8 mouse cellular contexts compared by ENCODE assay signal in genomic region chr11:21093081-21093815, GRCm38 (mm10). TPM values are rescaled to one million over a fixed set of nuclear protein-coding genes. Genes with fewer than 3 reads are reported as not detected.
DNase-seq lines count a peak whose midpoint lies in the region; ATAC-seq and TF ChIP-seq lines count a peak whose summit lies in the region.

No protein-coding gene starts in this region.

- H3K4me3 ChIP-seq in layer of hippocampus, adult 2 months, result peak overlapping the region; percentile 84
- peak overlapping the region; percentile 22 for H3K4me3 ChIP-seq in embryonic facial prominence, embryonic 13.5 days
- peak overlapping the region; percentile 30 for H3K4me3 ChIP-seq in hindbrain, postnatal 0 days (ENCODE audit: low read length)
- H3K4me3 ChIP-seq in midbrain, embryonic 16.5 days (ENCODE audit: low read depth, low read length), result peak overlapping the region; percentile 2

- H3K4me2 ChIP-seq in embryonic facial prominence, embryonic 13.5 days, result peak overlapping the region; percentile 52
- peak overlapping the region; percentile 59 for H3K4me2 ChIP-seq in hindbrain, postnatal 0 days (ENCODE audit: low read depth, low read length)
- H3K4me2 ChIP-seq in midbrain, embryonic 16.5 days (ENCODE audit: low read length), result peak overlapping the region; percentile 52

- no peaks in the 10 kb centered on the region for H3K9me3 ChIP-seq in embryonic facial prominence, embryonic 13.5 days
- H3K9me3 ChIP-seq in hindbrain, postnatal 0 days (ENCODE audit: low read length), result no peaks in the 10 kb centered on the region
- no peaks in the 10 kb centered on the region for H3K9me3 ChIP-seq in midbrain, embryonic 16.5 days (replicated peaks; ENCODE audit: control insufficient read depth, low read length, poor library complexity, severe bottlenecking)

- H3K9ac ChIP-seq in embryonic facial prominence, embryonic 13.5 days, result 0 out of 2 replicates have a peak overlapping the region, but pooled peaks have one; percentile 23
- no peak overlapping the region for H3K9ac ChIP-seq in hindbrain, postnatal 0 days (replicated peaks; ENCODE audit: low read length)
- H3K9ac ChIP-seq in midbrain, embryonic 16.5 days (ENCODE audit: low read depth, low read length), result peak overlapping the region; percentile 7; the same call in 1 of the 2 replicates

- H3K36me3 ChIP-seq in embryonic facial prominence, embryonic 13.5 days, result no peaks in the 10 kb centered on the region
- H3K36me3 ChIP-seq in hindbrain, postnatal 0 days (ENCODE audit: insufficient read depth, low read length), result no peaks in the 10 kb centered on the region
- H3K36me3 ChIP-seq in midbrain, embryonic 16.5 days (ENCODE audit: control insufficient read depth, insufficient read depth, low read length), result no peaks in the 10 kb centered on the region

- WGBS in embryonic facial prominence, embryonic 13.5 days, result 25% methylated on average over 3 of the region's 3 CpGs
- WGBS in hindbrain, postnatal 0 days, result 36% methylated on average over 3 of the region's 3 CpGs
- 37% methylated on average over 3 of the region's 3 CpGs for WGBS in midbrain, embryonic 16.5 days

- no peak for ATAC-seq in embryonic facial prominence, embryonic 13.5 days (ENCODE audit: insufficient number of reproducible peaks, insufficient read depth, low FRiP score, low TSS enrichment, low read depth)
- ATAC-seq in hindbrain, postnatal 0 days, result no peak
- no peak for ATAC-seq in midbrain, embryonic 16.5 days

- H3K27ac ChIP-seq in layer of hippocampus, adult 2 months, result peak overlapping the region; percentile 14; the same call in 1 of the 2 replicates
- H3K27ac ChIP-seq in embryonic facial prominence, embryonic 13.5 days, result no peak overlapping the region
- H3K27ac ChIP-seq in hindbrain, postnatal 0 days, result no peak overlapping the region
- no peak overlapping the region for H3K27ac ChIP-seq in midbrain, embryonic 16.5 days (ENCODE audit: low read length)

- no peak for TF ChIP-seq CTCF in layer of hippocampus, adult 2 months (conservative IDR thresholded peaks at IDR 0.05)
- no peak for TF ChIP-seq CTCF in hindbrain, postnatal 0 days (IDR thresholded peaks at IDR 0.05; ENCODE audit: low read depth)

- H3K27me3 ChIP-seq in embryonic facial prominence, embryonic 13.5 days, result no peaks in the 10 kb centered on the region
- H3K27me3 ChIP-seq in hindbrain, postnatal 0 days (ENCODE audit: insufficient read depth, low read length), result no peaks in the 10 kb centered on the region
- no peaks in the 10 kb centered on the region for H3K27me3 ChIP-seq in midbrain, embryonic 16.5 days (ENCODE audit: control insufficient read depth, insufficient read depth, low read depth, low read length)

- peaks cover 13% of the 10 kb centered on the region for H3K4me1 ChIP-seq in embryonic facial prominence, embryonic 13.5 days
- H3K4me1 ChIP-seq in hindbrain, postnatal 0 days (ENCODE audit: insufficient read depth, low read length), result peaks cover 6% of the 10 kb centered on the region; the same call in 1 of the 2 replicates
- peaks cover 13% of the 10 kb centered on the region for H3K4me1 ChIP-seq in midbrain, embryonic 16.5 days (ENCODE audit: control insufficient read depth, insufficient read depth, low read length)

- DNase-seq in layer of hippocampus, adult 2 months (ENCODE audit: low spot score in 2 of 2), result no peak
- DNase-seq in layer of hippocampus, postnatal 25 days (ENCODE audit: extremely low spot score in 1 of 2, low spot score in 1 of 2), result no peak
- no peak for DNase-seq in hindbrain, postnatal 0 days (ENCODE audit: low spot score)
- no peak for DNase-seq in thymus, postnatal 14 days
- no peak for DNase-seq in cerebellum, adult 11-12 months
- DNase-seq in layer of hippocampus, adult 11-12 months (ENCODE audit: low spot score), result no peak

RNA-seq across cellular contexts. Expression of gene Peli1, which starts 2.2 kb away (rescaled TPM):
- 10 to 100 TPM; 48.1 to 49.6 TPM for total RNA-seq in layer of hippocampus, adult 2 months (2021)
- total RNA-seq in layer of hippocampus, postnatal 25 days (2021), result 10 to 100 TPM; 52.5 to 52.8 TPM
- 48.4 and 48.8 TPM in 2 replicates for polyA plus RNA-seq in embryonic facial prominence, embryonic 13.5 days (2015; fragmentation: Nextera tagmentation; extraction: Ambion mirVana)
- total RNA-seq in hindbrain, postnatal 0 days (2014; rRNA removed), result 38.1 and 41.2 TPM in 2 replicates
- 46.5 and 47.1 TPM in 2 replicates for polyA plus RNA-seq in hindbrain, postnatal 0 days (2015; fragmentation: Nextera tagmentation; extraction: Ambion mirVana)
- polyA plus RNA-seq in midbrain, embryonic 16.5 days (2015; fragmentation: Nextera tagmentation; extraction: Ambion mirVana), result 57.6 and 65.6 TPM in 2 replicates

Comparison
In these comparisons a context has a peak if more than half of its experiments do, and no peak if none do; other contexts are left out.
1. H3K4me3 ChIP-seq: peak in every context shown above with its lines; median percentile 84 in layer of hippocampus, adult 2 months; 30 in hindbrain, postnatal 0 days; 22 in embryonic facial prominence, embryonic 13.5 days; 2 in midbrain, embryonic 16.5 days.